Mouse (Mus musculus): Measurements from ENCODE around the gene Ascc3.

- no peak for TF ChIP-seq POLR2A (IDR thresholded peaks at IDR 0.05; ENCODE audit: borderline replicate concordance, insufficient read depth, low read length)
- TF ChIP-seq CTCF (IDR thresholded peaks at IDR 0.05; ENCODE audit: borderline replicate concordance, insufficient read depth, low read depth, low read length), result no peak; the same call in 1 of the 2 replicates
These were observed 64.9 kb downstream of the Ascc3 start for GRCm38 (mm10) chr10:50657352-50657751.

Measured in cerebellum, adult 2 months (tissue).